Mouse (Mus musculus) E14TG2a.4 (cell line): Measurements from ENCODE around the gene Slc9a1.

Experiments
- CTCF ChIP-seq: conservative IDR thresholded peaks from 2 replicates; pipeline ENCODE4 v1.5.1; 2014; ENCODE audit warnings: low read length
- POU5F1 ChIP-seq: IDR thresholded peaks from 2 replicates; pipeline ENCODE4 v1.6.1; 2014; ENCODE audit warnings: low read length, borderline replicate concordance

- TF ChIP-seq CTCF (no peak), POU5F1 (no peak)
These were observed 17.5 kb downstream of the Slc9a1 start for GRCm38 (mm10) chr4:133387053-133387452.
